Mouse (Mus musculus) cortical plate, adult 2 months (tissue): ENCODE measurements at regions not wholly inside any gene's neighbourhood (a gene's known extent, or its start where the extent isn't known, plus 50 kb on each side); places are given as distances from the start of the nearest gene placed in this dataset.

Experiments used
- CTCF ChIP-seq: fragments of 200-500 bp; IDR thresholded peaks from 2 replicates; pipeline ENCODE4 v1.5.1; 2011; ENCODE audit warnings: mild to moderate bottlenecking, control low read depth, low read length; ENCODE audit not compliant: insufficient read depth; ENCODE audit errors: extremely low read depth
- POLR2A ChIP-seq: fragments of 200-500 bp; IDR thresholded peaks from 2 replicates; pipeline ENCODE4 v1.6.1; 2011; ENCODE audit warnings: mild to moderate bottlenecking, low read length, control low read depth; ENCODE audit not compliant: insufficient read depth; ENCODE audit errors: extremely low read depth

DNA sequence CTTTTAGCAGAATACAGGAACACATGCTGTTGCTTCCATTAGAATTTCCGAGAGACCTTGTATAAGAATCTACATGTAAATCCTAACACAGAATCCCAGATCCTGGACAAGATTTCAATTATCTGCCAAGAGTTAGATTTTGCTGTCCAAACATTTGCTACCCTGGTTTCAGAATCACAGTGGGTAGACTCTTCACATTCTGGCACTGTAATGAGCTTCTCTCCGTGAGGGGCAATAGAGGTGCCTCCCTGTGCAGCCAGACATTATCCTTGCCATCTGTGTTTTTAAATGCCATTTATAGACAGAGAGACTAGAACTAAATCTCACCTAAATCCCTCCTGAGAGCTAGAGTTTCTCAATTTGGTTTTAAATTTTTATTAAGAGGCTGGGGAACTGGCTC is 84.0 kb downstream of the Pxdc1 start:
- TF ChIP-seq CTCF (no peak), POLR2A (no peak)
